Mouse (Mus musculus): ENCODE measurements around the gene Spty2d1. TPM values are rescaled to one million over a fixed set of nuclear protein-coding genes. Genes with fewer than 3 reads are reported as not detected.
"Not testable (repeated sequence)": the region's sequence is repeated elsewhere in the genome, so short reads cannot be mapped to it uniquely, and the experiment has no call there.

Spty2d1 gene
- total RNA-seq, 1 experiment from 2014 or later, result 43.9 TPM

GRCm38 (mm10) chr7:47000644-47000983, 7.6 kb downstream of the Spty2d1 start:
- no peak for ATAC-seq (replicated peaks in 1 of 2; ENCODE audit: insufficient read depth in 1 of 2, low FRiP score in 2 of 2, low TSS enrichment in 1 of 2, low read depth in 1 of 2, poor library complexity in 2 of 2, severe bottlenecking in 2 of 2)

- no peak for ATAC-seq (replicated peaks in 1 of 2; ENCODE audit: insufficient read depth in 1 of 2, low FRiP score in 2 of 2, low TSS enrichment in 1 of 2, low read depth in 1 of 2, poor library complexity in 2 of 2, severe bottlenecking in 2 of 2)
Measured at GRCm38 (mm10) chr7:46999983-47000643, 8.1 kb downstream of the Spty2d1 start.

GRCm38 (mm10) chr7:46998942-46999341, 9.3 kb downstream of the Spty2d1 start:
- ATAC-seq (replicated peaks in 1 of 2; ENCODE audit: insufficient read depth in 1 of 2, low FRiP score in 2 of 2, low TSS enrichment in 1 of 2, low read depth in 1 of 2, poor library complexity in 2 of 2, severe bottlenecking in 2 of 2), result peak; percentile 63 to 85

GRCm38 (mm10) chr7:46997644-46998395, 10.4 kb downstream of the Spty2d1 start:
- no peak for ATAC-seq (replicated peaks in 1 of 2; ENCODE audit: insufficient read depth in 1 of 2, low FRiP score in 2 of 2, low TSS enrichment in 1 of 2, low read depth in 1 of 2, poor library complexity in 2 of 2, severe bottlenecking in 2 of 2)

GRCm38 (mm10) chr7:46997008-46997407, 11.2 kb downstream of the Spty2d1 start:
- no peak for ATAC-seq (replicated peaks in 1 of 2; ENCODE audit: insufficient read depth in 1 of 2, low FRiP score in 2 of 2, low TSS enrichment in 1 of 2, low read depth in 1 of 2, poor library complexity in 2 of 2, severe bottlenecking in 2 of 2)

- no peak for ATAC-seq (replicated peaks in 1 of 2; ENCODE audit: insufficient read depth in 1 of 2, low FRiP score in 2 of 2, low TSS enrichment in 1 of 2, low read depth in 1 of 2, poor library complexity in 2 of 2, severe bottlenecking in 2 of 2)
Measured at GRCm38 (mm10) chr7:46995558-46995957, 12.7 kb downstream of the Spty2d1 start.

- ATAC-seq (replicated peaks in 1 of 2; ENCODE audit: insufficient read depth in 1 of 2, low FRiP score in 2 of 2, low TSS enrichment in 1 of 2, low read depth in 1 of 2, poor library complexity in 2 of 2, severe bottlenecking in 2 of 2), result no peak
Measured at GRCm38 (mm10) chr7:46993079-46993478, 15.1 kb downstream of the Spty2d1 start.

GRCm38 (mm10) chr7:46989387-46989786, 18.8 kb downstream of the Spty2d1 start:
- not testable (repeated sequence) for ATAC-seq (replicated peaks in 1 of 2; ENCODE audit: insufficient read depth in 1 of 2, low FRiP score in 2 of 2, low TSS enrichment in 1 of 2, low read depth in 1 of 2, poor library complexity in 2 of 2, severe bottlenecking in 2 of 2)

- no peak for ATAC-seq (replicated peaks in 1 of 2; ENCODE audit: insufficient read depth in 1 of 2, low FRiP score in 2 of 2, low TSS enrichment in 1 of 2, low read depth in 1 of 2, poor library complexity in 2 of 2, severe bottlenecking in 2 of 2)
Measured at GRCm38 (mm10) chr7:46987073-46987472, 21.1 kb downstream of the Spty2d1 start.

GRCm38 (mm10) chr7:46986646-46987045, 21.6 kb downstream of the Spty2d1 start:
- ATAC-seq (replicated peaks in 1 of 2; ENCODE audit: insufficient read depth in 1 of 2, low FRiP score in 2 of 2, low TSS enrichment in 1 of 2, low read depth in 1 of 2, poor library complexity in 2 of 2, severe bottlenecking in 2 of 2), result peak; percentile 40 to 67

GRCm38 (mm10) chr7:46985718-46986505, 22.3 kb downstream of the Spty2d1 start:
- ATAC-seq (replicated peaks in 1 of 2; ENCODE audit: insufficient read depth in 1 of 2, low FRiP score in 2 of 2, low TSS enrichment in 1 of 2, low read depth in 1 of 2, poor library complexity in 2 of 2, severe bottlenecking in 2 of 2), result peak; percentile 57 to 68

GRCm38 (mm10) chr7:46983280-46983679, 24.9 kb downstream of the Spty2d1 start, which contains the start of gene Gm9999:
Gene Gm9999, plus strand, starts transcription at chr7:46983580.
- no peak for ATAC-seq (replicated peaks in 1 of 2; ENCODE audit: insufficient read depth in 1 of 2, low FRiP score in 2 of 2, low TSS enrichment in 1 of 2, low read depth in 1 of 2, poor library complexity in 2 of 2, severe bottlenecking in 2 of 2)

- ATAC-seq (replicated peaks in 1 of 2; ENCODE audit: insufficient read depth in 1 of 2, low FRiP score in 2 of 2, low TSS enrichment in 1 of 2, low read depth in 1 of 2, poor library complexity in 2 of 2, severe bottlenecking in 2 of 2), result no peak
Measured at GRCm38 (mm10) chr7:46975456-46975855, 32.8 kb downstream of the Spty2d1 start.

- ATAC-seq (replicated peaks in 1 of 2; ENCODE audit: insufficient read depth in 1 of 2, low FRiP score in 2 of 2, low TSS enrichment in 1 of 2, low read depth in 1 of 2, poor library complexity in 2 of 2, severe bottlenecking in 2 of 2), result no peak
Measured at GRCm38 (mm10) chr7:46974648-46975047, 33.6 kb downstream of the Spty2d1 start.

- no peak for ATAC-seq (replicated peaks in 1 of 2; ENCODE audit: insufficient read depth in 1 of 2, low FRiP score in 2 of 2, low TSS enrichment in 1 of 2, low read depth in 1 of 2, poor library complexity in 2 of 2, severe bottlenecking in 2 of 2)
Measured at GRCm38 (mm10) chr7:46969898-46970297, 38.3 kb downstream of the Spty2d1 start.

- no peak for ATAC-seq (replicated peaks in 1 of 2; ENCODE audit: insufficient read depth in 1 of 2, low FRiP score in 2 of 2, low TSS enrichment in 1 of 2, low read depth in 1 of 2, poor library complexity in 2 of 2, severe bottlenecking in 2 of 2)
Measured at GRCm38 (mm10) chr7:46964070-46964469, 44.1 kb downstream of the Spty2d1 start.

- peak; percentile 85 for ATAC-seq (replicated peaks in 1 of 2; ENCODE audit: insufficient read depth in 1 of 2, low FRiP score in 2 of 2, low TSS enrichment in 1 of 2, low read depth in 1 of 2, poor library complexity in 2 of 2, severe bottlenecking in 2 of 2)
Measured at GRCm38 (mm10) chr7:46962806-46963618, 45.2 kb downstream of the Spty2d1 start.

Data from hematopoietic stem cell, adult 5-6 weeks (primary cell).